In genomic region chr1:158653808-158654520, GRCm38 (mm10) we compare ENCODE assay signal across 9 mouse cellular contexts.
DNase-seq lines count a peak whose midpoint lies in the region; ATAC-seq lines count a peak whose summit lies in the region.
"Had no signal": no experiment of that assay in that cellular context is flagged by ENCODE, and none has a peak within 500 bp of the region (broad histone marks: within the 10 kb centered on the region; RNA-seq: fewer than 3 reads in every experiment).

No protein-coding gene starts in this region.

- ATAC-seq in heart, embryonic 11.5 days (replicated peaks; ENCODE audit: insufficient number of reproducible peaks, low FRiP score, low TSS enrichment), result no peak
- ATAC-seq in midbrain, embryonic 16.5 days, result peak; percentile 65
- no peak for ATAC-seq in inflammation-experienced regulatory T-cells, adult 6 months

- no peak overlapping the region for H3K4me2 ChIP-seq in heart, embryonic 11.5 days
- no peak overlapping the region for H3K4me2 ChIP-seq in midbrain, embryonic 16.5 days (ENCODE audit: low read length)
- H3K4me2 ChIP-seq: limb, embryonic 15.5 days had no signal

- H3K9ac ChIP-seq in heart, embryonic 11.5 days (ENCODE audit: low read depth, low read length), result no peak overlapping the region
- no peak overlapping the region for H3K9ac ChIP-seq in midbrain, embryonic 16.5 days (ENCODE audit: low read depth, low read length)
- H3K9ac ChIP-seq: limb, embryonic 15.5 days had no signal

- 33% methylated on average over 4 of the region's 4 CpGs for WGBS in heart, embryonic 11.5 days (ENCODE audit: insufficient replicate concordance)
- WGBS in hindbrain, embryonic 10.5 days, result 24% methylated on average over 4 of the region's 4 CpGs
- 21% methylated on average over 4 of the region's 4 CpGs for WGBS in midbrain, embryonic 16.5 days

- no peaks in the 10 kb centered on the region for H3K9me3 ChIP-seq in heart, embryonic 11.5 days (replicated peaks; ENCODE audit: control insufficient read depth, low read length)
- H3K9me3 ChIP-seq in hindbrain, embryonic 10.5 days, result no peaks in the 10 kb centered on the region
- no peaks in the 10 kb centered on the region for H3K9me3 ChIP-seq in midbrain, embryonic 16.5 days (replicated peaks; ENCODE audit: control insufficient read depth, low read length, poor library complexity, severe bottlenecking)
- H3K9me3 ChIP-seq: limb, embryonic 15.5 days had no signal

- peak; percentile 12 for DNase-seq in heart, adult 8-10 months (ENCODE audit: low spot score)
- peak; percentile 55 for DNase-seq in Muller cell, postnatal 12 days (ENCODE audit: inconsistent ontology term)
- DNase-seq in cerebellum, postnatal 36 days, result peak; percentile 21 to 50
- peak; percentile 58 for DNase-seq in hindbrain, embryonic 10.5 days (ENCODE audit: low spot score)
- DNase-seq in layer of hippocampus, adult 9-10 months (ENCODE audit: low spot score), result peak; percentile 24

- H3K27ac ChIP-seq in heart, embryonic 11.5 days (ENCODE audit: low read depth, low read length), result no peak overlapping the region
- H3K27ac ChIP-seq in hindbrain, embryonic 10.5 days, result no peak overlapping the region
- H3K27ac ChIP-seq in midbrain, embryonic 16.5 days (ENCODE audit: low read length), result peak overlapping the region; percentile 47
- H3K27ac ChIP-seq: limb, embryonic 15.5 days had no signal

- H3K4me3 ChIP-seq in heart, embryonic 11.5 days (ENCODE audit: low read depth, low read length), result no peak overlapping the region
- H3K4me3 ChIP-seq in hindbrain, embryonic 10.5 days, result no peak overlapping the region
- H3K4me3 ChIP-seq in midbrain, embryonic 16.5 days (ENCODE audit: low read depth, low read length), result no peak overlapping the region
- H3K4me3 ChIP-seq: limb, embryonic 15.5 days had no signal

- no peaks in the 10 kb centered on the region for H3K27me3 ChIP-seq in heart, embryonic 11.5 days (ENCODE audit: control insufficient read depth, insufficient read depth, low read length)
- no peaks in the 10 kb centered on the region for H3K27me3 ChIP-seq in hindbrain, embryonic 10.5 days (ENCODE audit: insufficient read depth, poor library complexity, severe bottlenecking)
- H3K27me3 ChIP-seq in midbrain, embryonic 16.5 days (ENCODE audit: control insufficient read depth, insufficient read depth, low read depth, low read length), result no peaks in the 10 kb centered on the region
- H3K27me3 ChIP-seq: limb, embryonic 15.5 days had no signal

- no peaks in the 10 kb centered on the region for H3K36me3 ChIP-seq in heart, embryonic 11.5 days (ENCODE audit: control insufficient read depth, insufficient read depth, low read length)
- no peaks in the 10 kb centered on the region for H3K36me3 ChIP-seq in hindbrain, embryonic 10.5 days
- peaks cover 10% of the 10 kb centered on the region; the same call in 1 of the 2 replicates for H3K36me3 ChIP-seq in midbrain, embryonic 16.5 days (ENCODE audit: control insufficient read depth, insufficient read depth, low read length)
- H3K36me3 ChIP-seq: limb, embryonic 15.5 days had no signal

- H3K4me1 ChIP-seq in heart, embryonic 11.5 days (ENCODE audit: control insufficient read depth, insufficient read depth, low read length), result no peaks in the 10 kb centered on the region
- H3K4me1 ChIP-seq in hindbrain, embryonic 10.5 days (replicated peaks), result no peaks in the 10 kb centered on the region; the same call in 1 of the 2 replicates
- H3K4me1 ChIP-seq in midbrain, embryonic 16.5 days (ENCODE audit: control insufficient read depth, insufficient read depth, low read length), result peaks cover 12% of the 10 kb centered on the region; the same call in 1 of the 2 replicates
- H3K4me1 ChIP-seq: limb, embryonic 15.5 days had no signal
